Mouse (Mus musculus): ENCODE measurements around the gene Olfr78. TPM values are rescaled to one million over a fixed set of nuclear protein-coding genes. Genes with fewer than 3 reads are reported as not detected.

Gene Olfr78
- under 1 TPM; 0.21 to 0.40 TPM for total RNA-seq (2021)
- long read RNA-seq, experiment 1, partial matches to known transcripts: 0 of 1 reads
- long read RNA-seq, experiment 1, other reads (novel, unspliced or antisense): 0 of 1 reads
- long read RNA-seq, experiment 2: 0 reads

DNA sequence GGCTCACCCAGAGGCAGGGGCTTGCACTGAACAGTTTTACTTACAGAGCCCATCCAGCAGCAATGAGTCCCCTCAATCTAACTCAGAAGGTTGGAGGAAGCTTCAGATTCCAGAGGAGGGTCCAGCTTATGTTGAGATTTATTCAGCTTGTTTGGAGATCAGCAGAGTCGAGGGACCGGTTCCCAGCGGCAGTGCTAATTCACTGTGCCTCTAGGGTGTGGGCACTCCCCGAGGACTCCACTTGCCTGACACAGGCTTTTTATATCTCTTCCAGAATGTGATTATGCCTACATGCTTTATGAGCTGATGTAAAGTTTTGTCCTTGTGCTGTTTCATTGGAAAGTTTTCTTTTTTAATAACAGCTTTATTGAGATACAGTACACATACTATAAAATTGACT is at the start of gene Olfr78, which contains the start of gene Olfr560:
TSS of gene Olfr78 (minus strand) at position 206 of the 400 bp plus-strand sequence.
TSS of gene Olfr560 (minus strand) at position 101 of the 400 bp plus-strand sequence.
- no peak for DNase-seq (ENCODE audit: low spot score)

DNA sequence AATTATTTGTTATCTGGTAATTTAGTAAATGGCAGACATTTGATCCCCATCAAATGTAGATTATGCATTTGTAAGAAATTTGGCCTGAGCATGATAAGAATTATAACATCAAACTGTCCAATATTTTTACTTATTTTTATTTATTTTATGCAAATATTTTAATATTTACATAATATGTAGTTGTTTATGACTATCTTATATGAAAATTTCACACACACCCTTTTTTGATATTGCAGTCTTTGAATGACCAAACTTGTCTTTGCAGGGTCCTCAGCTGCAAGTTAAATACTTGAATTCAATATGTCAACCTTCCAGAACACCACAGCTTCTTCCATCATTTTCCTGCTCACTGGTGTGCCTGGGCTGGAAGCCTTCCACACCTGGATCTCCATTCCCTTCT is 43.9 kb upstream of the Olfr78 start, which contains the start of gene Olfr564:
TSS of gene Olfr564 (plus strand) at position 301 of the 400 bp plus-strand sequence.
- DNase-seq (ENCODE audit: low spot score): no peak

GRCm38 (mm10) chr7:102770921-102771320 is 11.7 kb upstream of the Olfr78 start, which contains the start of gene Olfr561:
Gene Olfr561 (plus strand): TSS chr7:102771221.
- DNase-seq (ENCODE audit: low spot score): no peak

- DNase-seq (ENCODE audit: low spot score): no peak
Observed at GRCm38 (mm10) chr7:102752086-102752485, 7.2 kb downstream of the Olfr78 start.

DNA sequence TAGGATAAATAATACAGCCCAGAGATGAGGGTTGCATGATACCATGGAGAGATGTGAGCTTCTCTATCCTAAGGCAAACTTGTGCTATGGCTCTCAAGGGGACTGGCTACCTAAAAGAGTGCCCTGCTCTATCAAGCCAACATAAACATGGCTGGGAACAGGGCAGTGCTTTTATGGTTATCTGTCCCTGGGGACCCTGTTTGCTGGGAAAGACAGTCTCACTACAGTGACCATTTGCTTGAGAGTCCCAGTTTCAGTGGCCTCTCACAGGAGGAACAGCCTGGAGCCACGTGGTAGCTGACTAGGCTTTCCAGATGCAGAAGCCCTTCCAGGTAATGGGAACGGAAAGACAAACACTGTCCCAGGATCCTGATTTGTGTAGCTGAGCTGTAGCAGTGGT is 21.6 kb downstream of the Olfr78 start:
- DNase-seq (ENCODE audit: low spot score): no peak

DNA sequence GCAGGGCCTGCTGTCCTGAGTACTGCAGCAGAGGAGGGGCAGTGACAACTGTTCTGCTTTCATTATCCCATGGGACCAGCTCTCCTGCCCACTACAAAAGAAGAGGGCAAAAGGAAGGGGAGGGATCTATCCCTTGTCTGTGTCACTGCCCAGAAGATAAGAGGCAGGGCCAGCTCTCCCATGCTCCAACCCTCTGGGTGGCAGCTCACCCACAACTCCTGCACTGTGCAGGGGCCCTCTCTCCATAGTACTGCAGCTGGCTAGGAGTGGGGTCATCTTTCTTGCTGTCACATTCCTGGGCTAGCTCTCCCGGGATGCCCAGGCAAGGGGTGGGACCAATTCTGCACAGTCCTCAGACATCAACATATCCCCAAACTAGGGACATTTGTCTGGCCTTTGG is 25.5 kb downstream of the Olfr78 start:
- DNase-seq (ENCODE audit: low spot score): no peak

- no peak for DNase-seq (ENCODE audit: low spot score)
Observed at GRCm38 (mm10) chr7:102727391-102727790, 31.9 kb downstream of the Olfr78 start, which contains the start of gene Olfr559. Gene Olfr559 (minus strand): TSS chr7:102727491.

- DNase-seq (ENCODE audit: low spot score): no peak
Observed at GRCm38 (mm10) chr7:102718970-102719369, 40.3 kb downstream of the Olfr78 start, which contains the start of gene Olfr33. Gene Olfr33 (minus strand): TSS chr7:102719070.

- DNase-seq (ENCODE audit: low spot score): no peak
Observed at GRCm38 (mm10) chr7:102701915-102702314, 57.4 kb downstream of the Olfr78 start, which contains the start of gene Olfr558. Gene Olfr558 (plus strand): TSS chr7:102702215.

DNA sequence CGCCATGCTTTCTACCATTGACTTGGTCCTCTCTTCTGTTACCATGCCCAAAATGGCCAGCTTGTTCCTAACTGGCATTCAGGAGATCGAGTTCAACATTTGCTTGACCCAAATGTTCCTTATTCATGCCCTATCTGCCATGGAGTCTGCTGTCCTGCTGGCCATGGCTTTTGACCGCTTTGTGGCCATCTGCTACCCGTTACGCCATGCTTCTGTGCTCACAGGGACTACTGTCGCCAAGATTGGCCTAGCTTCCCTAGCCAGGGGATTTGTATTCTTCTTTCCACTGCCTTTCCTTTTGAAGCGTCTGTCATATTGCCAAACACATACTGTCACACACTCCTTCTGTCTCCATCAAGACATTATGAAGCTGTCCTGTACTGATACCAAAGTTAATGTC is 60.8 kb downstream of the Olfr78 start:
- DNase-seq (ENCODE audit: low spot score): no peak

GRCm38 (mm10) chr7:102695358-102696125 is 63.7 kb downstream of the Olfr78 start, which contains the start of gene Olfr557:
Gene Olfr557 (plus strand): TSS chr7:102695910.
- peak; percentile 9 for DNase-seq (ENCODE audit: low spot score)

Other genes with a start within 250 kb of the Olfr78 start
- not detected for gene Olfr547, start 224.7 kb downstream of the Olfr78 start, total RNA-seq (2021)
- gene Olfr548-ps1, start 218.6 kb downstream of the Olfr78 start, total RNA-seq (2021): not detected
- not detected for gene Olfr549, start 209.6 kb downstream of the Olfr78 start, total RNA-seq (2021)
- gene Trim21, start 194.0 kb downstream of the Olfr78 start, total RNA-seq (2021): 1 to 10 TPM; 1.7 to 3.2 TPM
- under 1 TPM in 1 of 2 experiments, not detected in 1; 0.16 TPM for gene Olfr550, start 188.0 kb downstream of the Olfr78 start, total RNA-seq (2021)
- gene Olfr551, start 167.6 kb downstream of the Olfr78 start, total RNA-seq (2021): not detected
- gene Olfr552, start 161.7 kb downstream of the Olfr78 start, total RNA-seq (2021): under 1 TPM; 0.09 to 0.17 TPM
- gene Olfr553, start 141.3 kb downstream of the Olfr78 start, total RNA-seq (2021): not detected
- not detected for gene Olfr554, start 121.0 kb downstream of the Olfr78 start, total RNA-seq (2021)
- gene Olfr555, start 100.6 kb downstream of the Olfr78 start, total RNA-seq (2021): not detected
- not detected for gene Olfr556, start 94.6 kb downstream of the Olfr78 start, total RNA-seq (2021)
- gene Trim68, start 72.1 kb downstream of the Olfr78 start, total RNA-seq (2021): 1 to 10 TPM; 3.8 to 4.5 TPM
- not detected for gene Olfr557, start 63.6 kb downstream of the Olfr78 start, total RNA-seq (2021)
- 1 to 10 TPM in 1 of 2 experiments, under 1 TPM in 1; 0.91 to 1.3 TPM for gene Olfr558, start 57.3 kb downstream of the Olfr78 start, total RNA-seq (2021)
- gene Olfr33, start 40.4 kb downstream of the Olfr78 start, total RNA-seq (2021): not detected
- not detected for gene Olfr559, start 32.0 kb downstream of the Olfr78 start, total RNA-seq (2021)
- gene Olfr560, start 105 bp downstream of the Olfr78 start, total RNA-seq (2021): not detected
- not detected for gene Olfr561, start 11.8 kb upstream of the Olfr78 start, total RNA-seq (2021)
- not detected for gene Olfr564, start 44.0 kb upstream of the Olfr78 start, total RNA-seq (2021)
- not detected for gene Olfr566, start 99.3 kb upstream of the Olfr78 start, total RNA-seq (2021)
- not detected for gene Olfr568, start 117.7 kb upstream of the Olfr78 start, total RNA-seq (2021)
- not detected for gene Olfr569, start 131.4 kb upstream of the Olfr78 start, total RNA-seq (2021)
- gene Olfr570, start 135.1 kb upstream of the Olfr78 start, total RNA-seq (2021): not detected
- not detected for gene Olfr571, start 158.1 kb upstream of the Olfr78 start, total RNA-seq (2021)
- not detected for gene Olfr572, start 164.9 kb upstream of the Olfr78 start, total RNA-seq (2021)
- not detected for gene Olfr573-ps1, start 183.1 kb upstream of the Olfr78 start, total RNA-seq (2021)
- gene Olfr574, start 189.0 kb upstream of the Olfr78 start, total RNA-seq (2021): not detected
- not detected for gene Olfr575, start 199.3 kb upstream of the Olfr78 start, total RNA-seq (2021)
- gene Olfr576, start 203.2 kb upstream of the Olfr78 start, total RNA-seq (2021): not detected
- not detected for gene Olfr577, start 216.5 kb upstream of the Olfr78 start, total RNA-seq (2021)
- gene Olfr578, start 229.9 kb upstream of the Olfr78 start, total RNA-seq (2021): not detected